Mouse (Mus musculus): Measurements from ENCODE around the gene Des.

The Des gene

DNA sequence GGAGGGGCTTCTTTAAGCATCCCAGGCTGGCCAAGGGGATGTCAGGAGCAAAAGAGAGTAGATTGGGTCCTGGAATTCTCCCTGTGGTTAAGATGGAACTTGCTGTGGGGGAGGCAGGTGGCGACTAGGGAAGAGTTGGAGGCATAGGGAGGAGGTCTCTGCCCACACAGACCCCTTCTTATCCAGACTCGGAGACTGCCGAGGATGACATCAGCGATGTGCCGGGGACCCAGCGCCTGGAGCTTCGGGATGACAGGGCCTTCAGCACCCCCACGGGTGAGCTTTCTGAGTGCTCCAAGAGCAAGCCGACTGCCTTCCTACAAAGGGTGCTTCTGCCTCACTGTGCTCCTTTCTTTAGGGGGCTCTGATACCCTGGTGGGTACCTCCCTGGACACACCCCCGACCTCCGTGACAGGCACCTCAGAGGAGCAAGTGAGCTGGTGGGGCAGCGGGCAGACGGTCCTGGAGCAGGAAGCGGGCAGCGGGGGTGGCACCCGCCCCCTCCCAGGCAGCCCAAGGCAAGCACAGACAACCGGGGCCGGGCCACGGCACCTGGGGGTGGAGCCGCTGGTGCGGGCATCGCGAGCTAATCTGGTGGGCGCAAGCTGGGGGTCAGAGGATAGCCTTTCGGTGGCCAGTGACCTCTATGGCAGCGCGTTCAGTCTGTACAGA, 24.5 kb downstream of the Des start:
- no peak for DNase-seq (ENCODE audit: low spot score)

DNA sequence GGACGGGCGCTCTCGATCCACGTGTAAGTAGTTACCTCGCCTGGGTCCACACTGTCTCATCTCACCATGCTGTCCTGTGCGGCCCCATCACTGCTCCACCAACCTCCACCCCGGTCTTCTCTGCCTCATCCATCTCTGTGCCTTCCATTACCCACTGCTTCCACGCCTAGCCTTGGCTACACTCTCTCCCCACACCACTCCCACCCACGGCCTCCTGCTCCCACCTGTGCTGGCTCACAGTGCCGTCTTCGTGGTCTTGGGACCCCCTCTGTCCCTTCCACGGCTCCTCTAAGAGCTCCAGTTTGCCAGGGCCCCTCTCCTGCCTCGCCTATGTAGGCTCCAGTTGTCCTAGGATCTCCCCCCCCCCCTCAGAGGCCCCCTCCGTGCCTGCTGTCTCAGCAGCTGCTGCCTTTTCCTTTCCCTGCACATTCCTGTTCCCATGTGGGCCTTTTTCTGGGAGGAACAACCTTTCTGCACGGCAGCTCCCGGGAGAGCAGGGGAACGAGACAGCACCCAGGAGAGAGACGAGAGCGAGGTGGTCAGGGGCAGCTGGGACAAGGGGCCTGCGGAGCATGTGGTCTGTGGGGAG, 25.1 kb downstream of the Des start:
- DNase-seq (ENCODE audit: low spot score), result no peak

DNA sequence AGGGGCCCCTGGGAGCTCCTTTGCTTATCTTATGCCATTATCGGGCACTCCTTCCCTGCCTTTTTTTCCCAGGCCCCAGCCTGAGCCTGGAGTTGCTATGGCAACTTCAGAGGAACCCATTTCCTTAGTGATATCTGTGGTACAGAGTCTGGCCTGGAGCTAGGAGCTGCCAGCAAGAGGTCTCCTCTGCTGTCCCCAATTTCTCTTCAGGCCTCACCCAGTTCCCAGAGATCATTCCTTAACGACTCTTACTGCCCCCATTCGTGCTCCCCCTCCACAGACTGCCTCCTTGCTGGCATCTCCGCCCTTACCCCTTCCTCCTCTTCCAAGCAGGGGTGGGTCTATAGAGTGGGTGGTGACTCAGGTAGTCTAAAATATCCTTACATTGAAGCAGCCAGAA, 26.0 kb downstream of the Des start:
- DNase-seq (ENCODE audit: low spot score), result no peak

DNA sequence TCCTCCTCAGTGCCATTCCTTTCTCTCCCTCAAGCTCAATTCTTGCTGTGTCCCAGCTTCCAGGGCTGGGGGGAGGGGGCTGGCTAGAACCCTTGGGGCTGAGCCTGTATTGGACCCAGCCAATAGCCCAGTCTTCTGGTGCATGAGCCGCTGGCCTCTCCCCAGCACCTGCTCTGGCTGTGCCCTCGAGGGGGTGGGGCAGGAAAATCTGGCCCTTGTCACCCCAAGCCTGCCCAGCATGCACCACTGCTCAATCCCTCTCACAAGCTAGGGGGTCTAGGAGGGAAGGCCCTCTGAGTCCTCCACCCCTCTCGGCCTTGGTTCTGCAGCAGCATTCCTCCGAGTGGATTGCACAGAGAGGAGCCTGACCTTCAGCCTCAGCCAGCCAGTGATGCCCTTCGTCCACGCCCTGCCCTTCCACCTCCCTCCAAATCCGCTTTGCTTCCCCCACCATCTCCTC, 27.4 kb downstream of the Des start:
- no peak for DNase-seq (ENCODE audit: low spot score)

DNA sequence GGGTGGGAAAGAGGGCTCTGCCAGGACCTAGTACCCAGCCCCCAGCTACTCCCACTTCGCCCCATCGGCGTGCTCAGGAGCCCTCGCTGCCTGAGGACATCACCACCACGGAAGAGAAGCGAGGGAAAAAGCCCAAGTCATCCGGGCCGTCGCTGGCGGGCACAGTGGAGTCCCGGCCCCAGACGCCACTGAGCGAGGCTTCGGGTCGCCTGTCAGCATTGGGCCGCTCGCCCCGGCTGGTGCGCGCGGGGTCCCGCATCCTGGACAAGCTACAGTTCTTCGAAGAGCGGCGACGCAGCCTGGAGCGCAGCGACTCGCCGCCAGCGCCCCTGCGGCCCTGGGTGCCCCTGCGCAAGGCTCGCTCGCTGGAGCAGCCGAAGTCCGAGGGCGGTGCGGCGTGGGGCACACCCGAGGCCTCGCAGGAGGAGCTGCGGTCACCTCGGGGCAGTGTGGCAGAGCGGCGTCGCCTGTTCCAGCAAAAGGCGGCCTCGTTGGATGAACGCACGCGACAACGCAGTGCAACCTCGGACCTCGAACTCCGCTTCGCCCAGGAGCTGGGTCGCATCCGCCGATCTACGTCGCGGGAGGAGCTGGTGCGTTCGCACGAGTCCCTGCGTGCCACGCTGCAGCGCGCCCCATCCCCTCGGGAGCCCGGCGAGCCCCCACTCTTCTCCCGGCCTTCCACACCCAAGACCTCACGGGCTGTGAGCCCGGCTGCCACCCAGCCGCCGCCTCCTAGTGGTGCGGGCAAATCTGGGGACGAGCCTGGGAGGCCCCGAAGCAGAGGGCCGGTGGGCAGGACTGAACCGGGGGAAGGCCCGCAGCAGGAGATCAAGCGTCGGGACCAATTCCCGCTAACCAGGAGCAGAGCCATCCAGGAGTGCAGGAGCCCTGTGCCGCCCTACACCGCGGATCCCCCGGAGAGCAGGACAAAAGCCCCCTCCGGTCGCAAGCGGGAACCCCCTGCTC, 28.1 kb downstream of the Des start:
- no peak for DNase-seq (ENCODE audit: low spot score)

DNA sequence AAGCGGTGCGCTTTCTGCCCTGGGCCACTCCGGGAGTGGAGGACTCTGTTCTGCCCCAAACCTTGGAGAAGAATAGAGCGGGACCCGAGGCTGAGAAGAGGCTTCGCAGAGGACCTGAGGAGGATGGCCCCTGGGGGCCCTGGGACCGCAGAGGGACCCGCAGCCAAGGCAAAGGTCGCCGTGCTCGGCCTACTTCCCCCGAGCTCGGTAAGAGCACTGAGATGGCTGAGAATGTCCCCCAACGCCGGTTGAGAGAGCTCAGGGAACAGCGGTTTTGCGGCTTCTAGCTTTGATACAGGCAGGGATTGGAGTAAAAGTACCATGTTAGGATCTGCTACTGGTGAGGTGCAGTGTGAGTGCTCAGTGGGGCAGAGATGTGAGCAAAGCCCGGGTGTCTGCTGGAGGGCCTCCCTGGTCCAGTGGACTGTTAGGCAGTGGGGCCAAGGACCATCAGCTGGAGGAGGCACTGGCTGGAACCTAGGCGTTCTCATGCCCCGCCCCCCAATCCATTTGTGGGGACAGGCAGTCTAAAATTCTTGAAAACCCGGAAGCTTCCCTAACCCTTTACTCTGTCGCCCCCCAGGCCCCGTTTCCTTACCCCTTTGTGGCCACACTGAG, 28.9 kb downstream of the Des start:
- no peak for DNase-seq (ENCODE audit: low spot score)

DNA sequence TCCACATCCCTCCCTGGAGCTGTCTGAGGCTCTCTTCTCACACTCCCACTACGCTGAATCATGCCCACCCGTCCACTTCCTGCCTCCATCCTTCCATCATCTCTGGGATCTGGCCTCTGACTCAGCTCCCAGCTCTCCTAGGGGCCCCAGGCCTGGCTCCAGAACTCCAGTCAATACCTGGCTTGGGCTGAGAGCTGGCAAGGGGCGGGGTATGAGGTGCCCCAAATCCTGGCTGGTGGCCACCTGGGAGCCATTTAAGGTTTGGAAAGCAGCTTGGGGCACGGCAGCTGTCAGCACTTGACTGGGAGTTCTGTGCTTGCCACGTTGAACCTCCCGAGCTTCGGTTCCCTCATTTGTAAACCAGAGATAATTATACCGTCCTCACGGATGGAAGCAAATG, 33.0 kb downstream of the Des start:
- no peak for DNase-seq (ENCODE audit: low spot score)

DNA sequence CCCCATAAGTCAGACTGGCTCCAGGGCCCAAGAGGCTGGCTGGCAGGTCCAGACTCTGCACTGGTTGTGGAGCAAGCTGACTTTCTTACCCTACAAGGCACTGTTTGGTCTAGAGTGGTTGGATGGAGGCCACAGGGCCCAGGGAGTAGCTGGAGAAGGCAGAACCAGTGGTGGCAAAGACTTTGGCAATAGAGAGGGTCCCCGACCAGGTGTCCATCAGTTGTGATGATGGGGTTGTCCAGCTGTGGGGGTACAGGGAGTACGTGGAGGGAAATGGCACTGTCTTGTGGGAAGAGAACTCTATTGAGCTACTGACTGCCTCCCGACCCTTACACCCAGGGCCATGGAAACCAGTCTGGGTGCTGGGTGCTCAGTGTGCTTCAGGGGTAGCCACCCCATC, 33.7 kb downstream of the Des start:
- DNase-seq (ENCODE audit: low spot score), result no peak

DNA sequence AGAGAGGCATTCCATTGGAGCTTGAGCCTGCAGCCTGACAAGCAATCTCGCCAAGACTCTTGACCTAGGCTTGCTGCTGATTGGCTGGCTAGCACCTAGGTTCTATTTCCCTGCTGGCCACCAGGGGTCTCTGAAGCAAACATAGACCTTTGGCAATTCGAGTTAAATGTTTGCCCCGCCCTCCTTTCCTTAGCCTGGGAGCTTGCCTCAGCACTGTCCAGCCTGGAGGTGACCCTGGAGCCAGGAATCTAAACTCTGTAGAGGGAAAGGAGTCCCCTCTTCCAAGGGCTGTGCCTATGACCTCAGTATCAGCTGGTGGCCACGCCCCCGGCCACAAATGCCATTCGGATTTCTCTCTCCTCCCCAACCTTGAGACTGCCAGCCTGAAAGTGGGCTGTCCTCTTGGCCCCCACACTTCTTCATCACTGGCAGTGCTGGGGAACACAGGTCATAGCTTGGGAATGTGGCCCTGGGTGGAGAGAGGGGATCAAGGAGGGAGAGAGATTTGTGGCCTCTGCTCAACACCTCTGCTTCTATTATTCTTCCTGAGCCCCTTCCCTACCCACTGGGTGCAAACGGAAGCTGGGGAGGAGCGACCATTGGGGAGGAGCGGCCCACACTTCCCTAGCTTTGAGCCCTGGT, 38.8 kb downstream of the Des start:
- peak; percentile 69 for DNase-seq (ENCODE audit: low spot score)

DNA sequence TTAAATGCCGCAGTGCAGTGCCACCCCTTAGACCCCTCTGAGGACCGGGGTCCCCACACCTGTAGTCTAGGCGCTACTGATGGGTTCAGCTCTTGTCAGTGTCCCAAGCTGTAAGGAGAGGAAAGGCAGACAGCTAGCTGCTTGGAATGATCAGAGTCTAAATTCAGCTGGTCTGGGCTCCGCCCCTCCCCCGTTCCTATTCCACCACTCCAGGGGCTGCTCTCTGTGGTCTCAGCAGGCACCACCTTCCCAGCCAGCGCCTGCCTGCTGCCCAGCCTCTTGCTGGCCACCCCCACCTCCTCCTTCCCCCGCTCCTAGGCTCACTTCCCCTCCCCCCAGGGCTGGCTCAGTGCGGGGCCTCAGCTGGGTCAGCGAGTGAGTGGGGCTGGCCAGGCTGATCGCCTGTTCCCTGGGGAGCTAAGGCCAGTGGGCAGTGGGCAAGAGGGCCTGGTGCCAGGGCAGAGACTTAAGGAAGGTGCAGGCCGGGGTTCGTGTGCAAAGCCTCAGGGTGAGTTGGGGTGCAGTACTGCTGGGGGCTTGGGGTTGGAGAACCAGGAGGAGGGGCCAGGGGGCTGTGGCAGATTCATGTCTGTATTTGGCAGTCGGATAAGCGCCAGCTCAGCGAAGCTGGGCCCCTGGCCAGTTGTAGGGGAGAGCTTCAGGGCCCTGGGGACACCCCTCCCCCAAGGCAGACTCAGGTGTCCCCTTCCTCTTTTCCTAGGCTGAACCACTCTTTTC, 39.8 kb downstream of the Des start:
- peak; percentile 44 for DNase-seq (ENCODE audit: low spot score)

DNA sequence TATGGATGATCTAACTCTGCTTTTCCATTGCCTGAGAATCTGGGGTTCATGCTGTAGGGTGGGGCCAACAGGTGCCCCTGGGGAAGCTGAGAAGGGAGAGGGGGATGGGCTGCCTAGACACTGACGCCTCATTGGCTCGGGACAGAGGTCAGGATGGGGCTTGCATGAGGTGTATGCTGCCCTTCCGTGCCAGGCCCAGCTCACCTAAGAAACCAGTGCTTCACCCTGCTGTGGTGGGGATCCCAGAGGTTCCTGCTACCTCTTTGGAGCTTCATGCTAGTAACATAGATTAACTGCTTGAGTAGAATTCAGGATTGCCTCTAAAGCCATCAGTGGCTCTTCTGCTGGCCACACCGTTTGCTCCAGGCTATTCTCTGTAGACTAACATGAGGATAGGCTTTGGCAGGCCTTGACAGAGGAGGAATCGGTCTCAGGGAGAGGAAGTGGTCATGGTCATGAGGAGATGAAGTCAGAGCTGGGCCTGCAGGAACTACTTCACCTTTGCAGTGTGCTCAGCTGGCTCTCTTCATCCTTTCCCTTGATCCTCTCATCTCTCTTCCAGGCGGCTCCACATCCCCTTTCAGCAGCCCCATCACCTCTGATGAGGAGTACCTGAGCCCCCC, 40.5 kb downstream of the Des start:
- no peak for DNase-seq (ENCODE audit: low spot score)

DNA sequence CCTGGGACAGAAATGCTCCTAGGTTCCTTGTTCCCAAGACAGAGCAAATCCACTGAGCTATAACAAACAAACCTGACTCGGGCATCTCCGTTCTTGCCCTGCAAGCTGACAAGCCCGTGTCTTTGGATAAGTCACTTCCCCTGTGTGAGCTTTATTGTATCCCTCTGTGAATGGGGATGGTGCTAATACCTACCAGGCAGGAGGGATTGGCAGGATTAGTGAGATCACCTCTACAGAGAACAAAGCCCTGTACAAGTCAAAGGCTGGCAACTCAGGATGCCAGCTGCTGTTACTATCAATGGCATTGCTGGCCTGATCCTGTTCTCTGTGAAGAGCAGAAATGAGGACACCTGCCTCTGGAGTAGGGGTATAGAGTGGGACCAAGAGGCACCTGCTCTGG, 45.4 kb downstream of the Des start:
- DNase-seq (ENCODE audit: low spot score), result no peak

DNA sequence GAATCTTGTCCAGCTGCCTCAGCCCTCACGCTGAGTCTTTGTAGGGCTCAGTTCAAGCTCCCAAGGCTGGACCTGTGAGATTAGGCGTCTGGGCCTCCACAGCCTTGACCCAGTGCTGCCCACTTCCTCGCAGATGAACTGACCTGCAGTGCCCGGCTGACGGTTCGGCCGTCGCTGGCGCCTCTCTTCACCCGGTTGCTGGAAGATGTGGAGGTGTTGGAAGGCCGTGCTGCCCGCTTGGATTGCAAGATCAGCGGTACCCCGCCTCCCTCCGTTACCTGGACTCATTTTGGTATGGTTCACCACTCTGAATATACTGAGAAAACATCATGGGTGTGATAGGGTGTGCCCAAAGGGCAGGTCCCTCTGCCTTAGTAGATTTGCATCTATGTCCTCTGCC, 46.0 kb downstream of the Des start:
- DNase-seq (ENCODE audit: low spot score), result no peak

DNA sequence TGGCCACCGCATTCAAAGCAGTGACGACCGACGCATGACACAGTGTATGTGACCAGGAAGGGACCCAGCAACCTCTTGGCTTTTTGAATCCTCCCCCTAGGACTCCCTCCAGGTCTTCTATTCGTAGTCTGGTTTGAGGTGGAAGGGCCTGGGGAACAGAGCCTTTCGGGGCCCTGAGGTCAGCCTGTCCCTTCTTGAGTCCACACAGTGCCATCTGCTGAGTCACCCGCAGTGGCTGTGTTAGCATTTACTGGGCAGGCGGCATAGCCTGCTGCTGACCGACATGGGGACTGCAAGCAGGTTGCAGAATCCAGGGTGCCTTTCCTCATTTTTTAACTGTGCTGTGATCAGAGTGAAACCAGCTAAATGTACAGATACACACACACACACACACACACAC, 46.9 kb downstream of the Des start:
- no peak for DNase-seq (ENCODE audit: low spot score)

DNA sequence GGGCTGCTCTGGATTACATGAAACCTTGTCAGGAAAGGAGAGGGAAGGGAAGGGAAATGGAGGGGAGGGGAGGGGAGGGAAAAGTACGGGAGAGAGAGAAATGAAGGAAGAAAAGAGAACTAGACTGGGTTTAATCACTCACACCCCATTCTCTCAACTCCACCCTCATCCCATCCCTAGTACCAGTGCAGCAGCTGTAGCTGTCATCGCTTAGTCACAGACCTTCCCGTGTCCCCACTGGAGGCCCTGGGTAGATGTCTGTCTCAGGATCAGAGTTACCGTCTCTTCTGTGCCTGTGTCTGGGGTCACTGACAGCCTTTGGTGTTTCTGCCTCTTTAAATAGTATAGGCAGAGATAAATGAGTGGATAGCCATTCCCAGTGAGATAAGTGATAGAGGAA, 48.1 kb downstream of the Des start:
- DNase-seq (ENCODE audit: low spot score), result no peak

DNA sequence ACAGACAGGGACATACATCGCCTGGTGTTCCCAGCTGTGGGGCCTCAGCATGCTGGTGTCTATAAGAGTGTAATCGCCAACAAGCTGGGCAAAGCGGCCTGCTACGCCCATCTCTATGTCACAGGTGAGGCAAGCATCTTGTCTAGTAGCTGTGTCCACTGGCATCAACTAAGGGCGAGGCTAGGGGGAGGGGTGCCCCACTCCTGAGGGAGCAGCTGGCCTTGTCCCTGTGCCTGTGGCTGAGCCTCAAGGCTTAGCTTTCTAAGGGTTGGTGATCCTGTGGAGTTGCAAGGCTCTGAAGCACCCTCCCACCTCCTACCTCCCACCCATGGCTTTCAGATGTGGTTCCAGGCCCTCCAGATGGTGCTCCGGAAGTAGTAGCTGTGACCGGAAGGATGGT, 49.8 kb downstream of the Des start:
- DNase-seq (ENCODE audit: low spot score), result no peak

DNA sequence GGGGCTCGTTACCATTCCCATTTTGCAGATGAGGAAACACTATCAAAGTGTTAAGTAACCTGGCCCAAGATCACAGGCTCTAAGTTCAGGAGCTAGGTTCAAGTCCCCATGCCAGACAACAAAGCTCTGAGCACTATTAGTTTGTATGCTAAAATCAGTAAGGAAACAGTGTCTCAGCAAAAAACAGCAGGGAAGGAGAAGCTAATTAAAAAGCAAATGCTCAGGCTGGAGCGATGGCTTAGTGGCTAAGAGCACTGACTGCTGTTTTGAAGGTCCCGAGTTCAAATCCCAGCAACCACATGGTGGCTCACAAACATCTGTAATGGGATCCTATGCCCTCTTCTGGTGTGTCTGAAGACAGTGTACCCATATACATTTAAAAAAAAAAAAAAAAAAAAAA, 52.1 kb downstream of the Des start:
- DNase-seq (ENCODE audit: low spot score), result no peak

DNA sequence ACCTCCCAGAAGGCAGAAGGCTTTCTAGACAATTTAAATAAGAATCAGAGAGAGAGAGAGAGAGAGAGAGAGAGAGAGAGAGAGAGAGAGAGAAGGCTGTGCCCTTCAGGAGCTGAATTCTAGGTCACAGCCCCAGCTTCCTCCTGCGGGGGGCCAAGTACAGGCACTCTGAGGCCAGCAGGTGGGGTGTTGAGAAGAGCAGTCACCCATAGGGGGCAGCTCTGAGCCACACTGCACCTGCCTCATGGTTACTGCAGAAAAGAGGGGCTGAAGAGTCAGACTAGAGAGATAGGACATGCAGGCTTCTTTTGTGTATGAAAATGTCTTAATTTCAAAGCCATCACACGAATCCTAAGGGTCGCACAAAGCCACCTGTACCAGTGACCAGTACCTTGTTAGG, 53.6 kb downstream of the Des start:
- DNase-seq (ENCODE audit: low spot score), result no peak

Data from ovary, postnatal 14 days (tissue).